Mouse (Mus musculus) heart, adult 8-10 months (tissue): ENCODE data around the gene Mnat1. TPM values are rescaled to one million over a fixed set of nuclear protein-coding genes. Genes with fewer than 3 reads are reported as not detected.
"Not testable (repeated sequence)": the region's sequence is repeated elsewhere in the genome, so short reads cannot be mapped to it uniquely, and the experiment has no call there.

ENCODE experiments used
- DNase-seq: peaks from one replicate; pipeline ENCODE4 v3.0.0; 2022; ENCODE audit warnings: low spot score
- total RNA-seq, 4 experiments: library from RNA; stranded (reverse); gene quantifications; 2 replicates each; pipeline ENCODE4 v1.2.4; 2022

Gene Mnat1
- total RNA-seq = 10 to 100 TPM; 18.1 to 22.3 (median 20.5) TPM

DNA sequence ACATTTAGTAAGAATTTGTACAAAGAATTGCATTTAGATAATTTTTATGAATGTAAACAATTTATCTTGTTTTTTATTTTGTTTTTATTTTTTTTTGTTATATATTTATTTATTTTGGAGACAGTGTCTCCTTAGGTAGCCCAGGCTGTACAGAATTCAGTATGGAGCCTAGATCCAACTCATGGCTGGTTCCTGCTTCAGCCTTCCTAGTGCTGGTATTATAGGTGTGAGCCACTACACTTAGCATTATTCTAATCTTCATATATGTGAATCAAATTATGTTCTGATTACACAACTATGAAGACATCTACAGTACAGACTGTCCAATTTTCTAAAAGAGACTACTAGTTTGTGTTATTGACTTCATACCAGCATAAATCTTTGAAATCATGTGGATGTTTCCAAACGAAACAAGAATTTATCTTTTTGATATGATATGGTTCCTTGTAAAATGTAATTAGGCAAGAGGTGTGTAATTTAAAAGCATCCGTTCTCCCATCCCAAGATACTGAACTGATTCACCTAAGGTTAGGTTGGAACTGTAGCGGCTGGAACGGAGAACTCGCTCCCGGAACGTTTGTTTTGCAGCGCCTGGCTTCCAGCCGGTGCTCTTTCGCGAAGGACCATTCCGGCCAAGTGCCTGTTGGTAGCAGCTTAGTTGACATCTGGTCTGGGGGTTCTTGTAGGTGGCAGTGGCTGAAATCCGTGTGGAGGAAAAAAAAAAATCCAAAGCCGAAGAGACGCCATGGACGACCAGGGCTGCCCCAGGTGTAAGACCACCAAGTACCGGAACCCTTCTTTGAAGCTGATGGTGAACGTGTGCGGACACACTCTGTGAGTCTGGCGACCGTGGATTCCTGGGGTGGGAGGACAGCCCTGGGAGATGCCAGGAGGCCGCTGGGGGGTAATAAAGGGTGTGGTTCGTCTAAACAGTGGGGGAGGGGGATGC is at the start of gene Mnat1:
TSS of gene Mnat1 (plus strand) at position 625 of the 949 bp plus-strand sequence.
- peak; percentile 85 for DNase-seq

- DNase-seq = not testable (repeated sequence)
Observed at GRCm38 (mm10) chr12:73081828-73082227, 41.7 kb upstream of the Mnat1 start.

DNA sequence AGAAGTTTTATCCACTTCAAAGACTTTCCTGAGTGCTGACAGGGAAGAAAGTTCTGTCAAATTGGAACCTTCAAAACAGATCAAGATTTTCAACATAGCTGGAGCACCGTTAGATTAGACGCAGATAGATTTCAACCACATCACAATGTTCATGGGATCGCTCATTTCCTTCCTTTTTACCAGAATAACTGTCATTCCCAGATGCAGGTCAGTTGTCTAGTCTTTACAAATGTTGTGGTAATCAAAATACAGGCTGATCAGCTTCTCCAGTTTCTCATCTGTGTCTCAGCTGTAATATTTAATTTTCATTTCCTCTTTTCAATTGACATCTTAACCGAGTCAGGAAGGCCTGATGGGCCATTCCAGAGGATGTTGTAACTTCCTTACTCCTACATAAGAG is 39.7 kb upstream of the Mnat1 start:
- DNase-seq = no peak

- no peak for DNase-seq
Observed at GRCm38 (mm10) chr12:73085739-73086630, 37.5 kb upstream of the Mnat1 start.

DNA sequence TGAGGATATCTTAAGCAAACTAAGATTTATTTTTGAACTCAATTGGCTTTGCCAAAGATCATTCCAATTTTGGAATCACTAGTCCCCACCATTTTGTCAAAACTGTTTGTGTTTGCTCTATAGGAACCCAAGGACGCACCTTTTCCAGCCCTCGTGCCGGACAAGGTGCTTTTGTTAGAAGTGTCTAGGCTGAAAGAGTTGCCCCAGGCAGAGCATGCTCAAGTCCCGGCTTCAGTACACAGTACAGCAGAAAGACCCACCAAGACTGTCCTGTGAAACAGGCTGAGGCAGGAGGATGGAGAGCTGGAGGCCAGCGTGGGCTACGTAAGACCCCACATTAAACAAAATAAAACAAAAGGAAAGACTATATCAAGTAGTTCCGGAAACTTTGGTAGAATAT is 36.4 kb upstream of the Mnat1 start:
- no peak for DNase-seq

- DNase-seq = no peak
Observed at GRCm38 (mm10) chr12:73088500-73088899, 35.0 kb upstream of the Mnat1 start.

DNA sequence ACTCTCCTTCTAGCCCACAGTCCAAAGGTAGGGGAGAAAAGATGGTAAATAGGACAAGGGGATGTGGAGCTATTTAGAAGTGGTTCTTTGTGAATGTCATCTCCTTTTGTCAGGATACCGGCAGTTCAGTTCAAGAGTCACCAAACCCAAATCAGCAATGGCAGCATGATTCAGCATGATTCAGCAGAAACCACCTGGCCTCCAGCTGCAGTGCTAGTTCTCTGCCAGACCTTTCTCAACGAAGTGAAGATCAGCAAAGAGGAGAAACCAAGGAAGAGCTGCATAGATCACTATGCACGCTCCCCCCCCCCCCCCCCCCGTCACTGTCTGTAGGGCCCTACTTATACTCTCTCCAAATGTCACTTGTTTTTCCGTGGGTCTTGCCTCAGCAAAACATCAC is 34.6 kb upstream of the Mnat1 start:
- no peak for DNase-seq

- DNase-seq = no peak
Observed at GRCm38 (mm10) chr12:73090672-73091335, 32.7 kb upstream of the Mnat1 start.

DNA sequence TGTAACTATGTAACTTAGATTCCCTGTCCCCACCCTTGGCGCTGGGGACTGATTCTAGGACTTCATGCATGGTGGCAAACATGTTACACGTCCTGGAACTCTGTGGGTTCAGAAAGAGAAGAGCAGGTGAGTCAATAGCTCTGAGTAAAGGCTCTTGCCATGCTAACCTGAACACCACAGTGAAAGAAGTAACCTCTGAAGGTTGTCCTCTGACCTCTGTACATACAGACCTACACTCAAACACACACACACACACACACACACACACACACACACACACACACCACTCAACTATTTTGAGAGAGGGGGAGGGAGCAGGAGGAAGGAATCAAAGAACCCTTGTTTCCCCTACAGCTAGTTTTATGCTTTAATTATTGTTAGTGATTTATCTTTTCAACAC is 29.3 kb upstream of the Mnat1 start:
- no peak for DNase-seq

DNA sequence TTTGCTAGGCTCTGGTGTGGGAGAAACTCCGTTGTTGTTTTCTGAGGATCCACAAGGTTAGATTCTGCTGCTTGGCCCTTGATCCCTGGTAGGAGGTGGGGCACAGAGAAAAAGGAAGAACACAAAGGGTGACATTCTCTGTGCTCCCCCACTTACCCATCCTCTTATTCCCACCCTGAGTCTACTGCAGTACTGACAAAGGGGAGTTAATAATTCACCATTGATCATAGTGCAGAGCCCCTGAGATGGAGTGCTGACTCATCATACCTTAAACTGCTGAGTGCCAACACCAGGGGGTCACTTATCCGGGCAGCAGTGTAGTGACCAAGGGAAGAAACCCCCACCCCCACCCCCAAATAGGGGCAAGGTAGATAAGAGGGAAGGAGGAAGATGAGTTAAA is 28.9 kb upstream of the Mnat1 start:
- no peak for DNase-seq

- not testable (repeated sequence) for DNase-seq
Observed at GRCm38 (mm10) chr12:73096177-73096576, 27.3 kb upstream of the Mnat1 start.

GRCm38 (mm10) chr12:73098593-73098992 is 24.9 kb upstream of the Mnat1 start:
- no peak for DNase-seq

DNA sequence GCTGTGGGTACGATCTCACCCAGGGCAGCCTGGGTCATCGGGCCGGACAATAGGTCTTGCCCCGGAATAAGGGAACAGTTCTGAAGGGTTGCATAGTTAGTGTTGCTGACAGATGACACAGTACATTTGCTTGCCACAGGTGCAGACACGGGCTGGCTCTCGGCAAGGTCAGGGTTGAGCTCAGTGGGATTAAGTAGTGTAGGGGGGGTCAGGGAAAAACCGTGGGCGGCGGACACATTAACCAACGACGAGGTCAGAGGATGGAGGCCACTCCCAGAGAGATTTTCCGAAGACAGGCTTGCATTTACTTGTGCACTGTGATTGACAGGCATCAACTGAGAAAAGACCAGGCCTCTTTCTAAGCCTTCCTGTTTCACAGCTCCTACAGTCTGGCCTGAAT is 19.8 kb upstream of the Mnat1 start:
- no peak for DNase-seq

GRCm38 (mm10) chr12:73107821-73108220 is 15.7 kb upstream of the Mnat1 start:
- no peak for DNase-seq

GRCm38 (mm10) chr12:73110431-73111111 is 12.9 kb upstream of the Mnat1 start:
- no peak for DNase-seq

DNA sequence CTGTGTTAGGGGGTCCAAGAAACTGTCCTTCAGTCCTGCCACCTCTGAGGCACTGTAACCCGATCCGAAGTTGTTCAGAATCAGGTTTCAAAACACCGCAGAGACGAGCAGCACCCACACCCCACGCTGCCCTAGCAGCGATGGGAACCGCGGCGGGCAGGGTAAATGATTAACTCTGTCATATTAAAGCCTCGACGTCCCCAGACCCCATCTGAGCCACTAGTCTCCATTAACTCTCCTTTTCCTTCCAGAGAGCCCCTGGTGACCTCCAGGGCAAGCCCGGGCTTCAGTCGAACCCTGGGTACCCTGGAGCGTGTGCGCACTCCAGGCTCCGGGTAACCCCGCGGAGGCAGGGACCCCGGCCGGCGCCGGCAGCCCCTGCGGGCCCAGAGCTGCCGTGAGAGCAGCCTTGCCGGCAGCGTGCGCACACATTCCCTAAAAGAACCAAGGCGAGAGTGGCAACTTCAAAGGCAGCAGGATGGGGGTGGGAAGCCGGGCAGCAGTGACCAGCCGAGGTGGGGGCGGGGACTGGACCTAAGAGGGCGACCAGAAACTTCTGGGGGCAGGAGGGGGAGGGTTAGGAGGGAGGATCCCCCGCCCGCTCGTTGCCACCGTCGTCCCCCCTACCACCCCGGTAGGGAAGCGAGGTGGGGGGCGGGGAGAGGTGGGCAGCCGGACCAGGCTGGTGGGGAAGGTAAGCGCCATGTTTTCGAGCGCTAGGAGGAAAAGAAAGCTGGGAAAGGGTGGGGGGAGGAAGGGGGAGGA is 11.8 kb upstream of the Mnat1 start:
- no peak for DNase-seq

- DNase-seq = peak; percentile 7
Observed at GRCm38 (mm10) chr12:73112326-73113087, 11.0 kb upstream of the Mnat1 start.

DNA sequence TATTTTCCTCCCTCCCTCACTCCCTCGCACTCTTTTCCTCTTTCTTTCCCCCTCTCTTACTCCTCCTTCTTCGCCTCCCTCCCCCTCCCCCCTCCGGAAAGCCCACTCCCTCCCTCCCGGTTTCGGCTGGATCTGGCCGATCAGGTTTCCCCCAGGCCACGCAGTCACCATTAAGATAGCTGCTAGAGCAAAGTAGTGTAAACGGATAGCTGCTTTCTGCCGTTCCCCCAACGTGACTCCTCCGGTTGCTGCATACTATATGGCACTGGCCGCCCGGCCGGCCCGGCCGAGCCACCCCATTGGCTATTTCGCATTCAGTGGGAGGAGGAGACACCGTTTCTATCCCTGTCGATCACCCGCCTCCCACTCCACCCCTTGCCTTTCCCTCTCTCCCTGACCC is 10.3 kb upstream of the Mnat1 start, which contains the start of gene Six4:
TSS of gene Six4 (minus strand) at position 261 of the 400 bp plus-strand sequence.
- peak; percentile 55 for DNase-seq

DNA sequence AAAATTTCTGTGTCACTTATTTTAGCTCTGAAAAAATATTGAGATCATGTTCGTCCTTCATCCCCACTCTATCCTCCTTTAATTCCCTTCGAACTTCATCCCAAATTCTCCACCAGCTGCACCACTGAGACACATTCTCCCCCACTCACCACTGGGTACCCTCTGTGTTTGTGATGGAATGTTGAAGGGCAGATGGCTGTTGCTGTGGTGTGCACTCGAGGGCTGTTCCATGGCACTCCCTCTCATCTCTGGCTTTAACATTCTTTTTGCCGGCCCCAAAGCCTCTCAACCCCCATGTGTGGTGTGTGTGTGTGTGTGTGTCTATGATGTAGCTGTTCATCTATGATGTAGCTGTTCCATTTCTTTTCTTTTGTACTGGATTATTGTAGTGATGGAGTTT is 1.7 kb downstream of the Mnat1 start:
- DNase-seq = no peak

DNA sequence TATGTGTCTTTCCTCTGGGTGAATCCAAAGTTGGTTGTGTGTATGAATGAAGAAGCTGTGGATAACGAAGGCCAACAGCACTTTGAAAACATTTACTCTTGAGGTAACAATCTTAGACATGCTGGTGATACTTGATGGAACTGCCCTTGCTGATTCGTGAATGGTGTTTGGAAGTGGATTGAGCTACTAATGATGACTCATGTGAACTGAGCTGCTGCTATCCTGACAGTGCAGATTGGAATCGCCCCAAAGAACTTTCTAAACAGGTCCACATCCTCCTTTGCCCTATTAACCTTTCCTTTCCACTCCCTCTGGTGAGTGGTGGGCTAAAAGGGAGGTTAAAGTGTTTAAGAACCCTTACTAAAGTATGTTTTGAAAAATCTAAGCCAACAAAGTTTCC is 17.2 kb downstream of the Mnat1 start:
- no peak for DNase-seq
